Mouse (Mus musculus): ENCODE data around the gene Cdipt.
A peak's percentile ranks its signal among the peaks of the same experiment; 100 is the strongest.

Cdipt gene

GRCm38 (mm10) chr7:126975893-126975949, at the start of gene Cdipt:
TSS of gene Cdipt (plus strand) at chr7:126975914.
- no peak for DNase-seq

- no peak for DNase-seq
Observed at GRCm38 (mm10) chr7:126926299-126926698, 49.4 kb upstream of the Cdipt start.

GRCm38 (mm10) chr7:126928384-126929037, 47.2 kb upstream of the Cdipt start, which contains the start of gene Kctd13:
TSS of gene Kctd13 (plus strand) at chr7:126928879.
- DNase-seq, result peak; percentile 95

DNA sequence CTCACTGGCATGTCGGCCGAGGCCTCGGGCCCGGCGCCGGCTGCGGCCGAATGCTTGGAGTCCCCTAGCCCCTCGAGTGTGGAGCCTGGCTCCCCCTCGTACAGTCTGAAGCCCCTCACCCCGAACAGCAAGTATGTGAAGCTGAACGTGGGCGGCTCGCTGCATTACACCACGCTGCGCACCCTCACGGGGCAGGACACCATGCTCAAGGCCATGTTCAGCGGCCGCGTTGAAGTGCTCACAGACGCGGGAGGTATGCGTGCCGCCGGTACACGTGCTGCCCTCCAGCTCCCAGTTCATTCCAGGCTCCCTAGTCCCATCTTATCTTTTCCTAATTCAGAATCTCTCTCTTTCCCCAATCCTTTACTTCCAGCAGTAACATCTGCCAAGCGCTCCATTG, 46.7 kb upstream of the Cdipt start:
- DNase-seq, result no peak

DNA sequence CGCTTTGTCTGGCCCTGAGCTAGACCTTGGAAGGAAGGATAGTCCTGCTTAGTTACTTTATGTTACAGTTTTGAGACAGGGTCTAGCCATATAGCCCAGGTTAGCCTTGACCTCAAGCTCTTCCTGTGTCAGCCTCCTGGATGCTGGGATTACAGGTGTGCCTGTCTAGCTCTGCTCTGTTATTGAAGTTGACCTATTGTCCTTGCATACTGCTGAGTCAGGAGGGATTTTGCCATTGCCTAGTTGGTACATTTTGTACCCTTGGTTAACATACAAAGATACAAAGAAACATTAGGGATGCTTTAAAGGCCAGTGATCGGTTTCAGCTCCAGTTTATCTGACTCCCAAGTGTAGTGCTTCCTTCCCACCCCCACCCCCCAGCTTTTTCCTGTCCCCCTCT, 43.1 kb upstream of the Cdipt start:
- DNase-seq, result no peak

DNA sequence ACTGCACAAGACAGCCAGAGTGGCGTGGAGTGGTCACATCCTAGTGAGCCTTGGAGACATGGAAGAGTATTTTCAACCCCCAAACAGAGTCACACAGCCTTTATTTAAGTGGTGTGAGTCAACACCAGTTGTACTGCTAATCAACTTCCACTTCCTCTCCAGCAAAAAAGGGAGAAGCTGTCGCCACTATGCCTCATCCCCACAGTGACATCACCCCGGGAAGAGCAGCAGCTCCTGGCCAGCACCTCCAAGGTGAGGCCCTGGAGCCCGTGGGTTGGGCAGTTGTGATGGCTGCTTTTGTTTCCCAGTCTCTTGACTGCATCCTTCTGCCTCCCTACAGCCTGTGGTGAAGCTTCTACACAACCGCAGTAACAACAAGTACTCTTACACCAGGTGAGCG, 34.5 kb upstream of the Cdipt start:
- no peak for DNase-seq

DNA sequence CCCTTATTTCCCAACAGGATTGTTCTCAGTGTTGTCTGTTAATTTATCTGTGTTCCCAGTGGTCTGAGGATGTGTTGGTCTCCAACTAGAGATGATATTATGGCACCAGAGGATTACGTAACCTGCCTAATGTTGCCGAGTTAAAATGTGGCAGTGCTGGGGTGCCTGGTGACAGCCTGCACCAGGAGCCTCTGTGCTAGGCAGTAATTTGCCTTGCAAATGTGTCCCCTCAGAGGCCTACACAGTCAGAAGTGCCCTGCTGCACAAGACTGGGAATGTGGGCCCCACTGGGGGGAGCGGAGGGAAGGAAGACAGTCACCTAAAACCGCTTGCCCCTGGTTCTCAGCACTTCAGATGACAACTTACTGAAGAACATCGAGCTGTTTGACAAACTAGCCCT, 33.9 kb upstream of the Cdipt start:
- no peak for DNase-seq

GRCm38 (mm10) chr7:126946530-126946929, 29.2 kb upstream of the Cdipt start:
- DNase-seq, result peak; percentile 59

DNA sequence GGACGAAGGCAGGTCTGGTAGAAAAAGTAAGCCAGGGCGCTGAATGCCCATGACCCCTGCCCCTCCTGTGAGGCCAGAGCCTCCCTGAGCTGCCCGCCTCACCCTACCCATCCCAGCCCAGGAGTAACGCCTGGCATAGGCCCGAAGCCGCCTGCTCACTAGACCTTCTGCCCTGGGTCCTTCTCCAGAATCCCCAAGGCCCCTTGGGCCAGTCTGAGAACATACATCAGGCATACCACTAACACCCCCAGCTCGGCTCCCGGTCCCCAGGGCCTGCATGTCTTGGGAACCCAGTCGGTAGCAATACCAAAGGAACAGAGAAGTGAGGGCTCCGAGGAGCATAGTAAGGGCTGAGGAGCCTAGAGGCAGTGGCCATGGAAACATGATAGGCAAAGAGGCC, 27.1 kb upstream of the Cdipt start:
- no peak for DNase-seq

DNA sequence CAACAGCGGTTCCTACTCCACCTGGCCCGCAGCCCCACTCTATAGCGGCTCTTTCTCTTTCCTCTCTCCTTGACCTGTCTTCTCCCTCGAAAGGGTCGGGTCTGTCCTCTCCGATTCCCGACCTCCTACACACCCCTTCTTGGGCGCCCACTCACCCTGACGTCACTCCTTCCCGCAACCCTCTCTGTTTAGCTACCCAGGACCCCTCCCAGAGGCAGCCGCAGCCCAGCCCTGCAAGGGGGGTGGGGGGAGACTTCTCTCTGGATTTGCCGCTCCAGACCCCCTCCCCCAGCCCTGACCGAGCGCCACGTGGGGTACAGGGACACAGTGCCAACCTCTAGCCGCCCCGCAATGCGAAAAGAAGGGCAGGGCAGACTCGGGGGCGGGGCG, 26.3 kb upstream of the Cdipt start, which contains the start of gene Asphd1:
TSS of gene Asphd1 (minus strand) at position 180 of the 390 bp plus-strand sequence.
- no peak for DNase-seq

DNA sequence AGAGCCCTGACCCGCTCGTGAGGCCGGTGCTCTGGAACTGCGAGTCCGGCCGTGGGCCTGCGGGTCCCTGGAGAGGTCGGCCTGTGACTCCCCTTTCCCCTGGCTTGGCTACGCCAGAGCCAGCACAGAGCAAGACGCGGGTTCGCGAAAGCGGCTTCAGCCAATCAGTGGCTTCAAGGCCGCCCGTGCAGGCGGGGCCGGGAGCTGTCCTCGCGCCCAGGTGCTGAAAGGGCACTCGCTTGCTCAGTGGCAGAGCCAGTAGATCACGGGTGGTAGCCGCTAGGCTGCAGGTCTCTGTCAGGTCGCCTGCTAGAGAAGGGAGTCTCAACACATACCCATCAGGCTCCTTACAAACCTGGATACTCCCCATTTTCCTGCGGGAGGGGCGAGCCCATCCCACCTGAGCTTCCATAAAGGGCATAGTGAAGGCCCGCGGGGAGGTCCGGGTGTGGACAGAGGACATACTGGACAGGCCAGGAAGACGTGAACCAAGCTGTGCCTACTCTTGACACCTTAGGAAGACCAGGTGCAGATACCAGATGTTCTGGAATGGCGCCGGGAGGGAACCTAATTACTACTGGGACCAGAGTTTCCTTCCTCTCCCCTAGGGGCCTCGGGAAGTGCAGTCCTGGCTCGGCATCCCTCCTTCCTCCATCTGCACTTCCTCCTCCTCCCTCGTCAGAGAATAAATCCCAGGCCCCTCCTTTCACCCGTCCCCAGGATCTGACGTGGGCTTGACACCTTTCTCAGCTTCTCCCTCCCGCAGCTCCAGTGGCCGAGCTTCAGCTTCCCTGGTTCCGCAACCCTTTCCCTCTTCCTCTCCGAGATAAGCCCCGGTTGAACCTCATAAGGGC, 25.7 kb upstream of the Cdipt start, which contains the start of gene Sez6l2:
TSS of gene Sez6l2 (plus strand) at position 771 of the 854 bp plus-strand sequence.
- peak; percentile 92 for DNase-seq

DNA sequence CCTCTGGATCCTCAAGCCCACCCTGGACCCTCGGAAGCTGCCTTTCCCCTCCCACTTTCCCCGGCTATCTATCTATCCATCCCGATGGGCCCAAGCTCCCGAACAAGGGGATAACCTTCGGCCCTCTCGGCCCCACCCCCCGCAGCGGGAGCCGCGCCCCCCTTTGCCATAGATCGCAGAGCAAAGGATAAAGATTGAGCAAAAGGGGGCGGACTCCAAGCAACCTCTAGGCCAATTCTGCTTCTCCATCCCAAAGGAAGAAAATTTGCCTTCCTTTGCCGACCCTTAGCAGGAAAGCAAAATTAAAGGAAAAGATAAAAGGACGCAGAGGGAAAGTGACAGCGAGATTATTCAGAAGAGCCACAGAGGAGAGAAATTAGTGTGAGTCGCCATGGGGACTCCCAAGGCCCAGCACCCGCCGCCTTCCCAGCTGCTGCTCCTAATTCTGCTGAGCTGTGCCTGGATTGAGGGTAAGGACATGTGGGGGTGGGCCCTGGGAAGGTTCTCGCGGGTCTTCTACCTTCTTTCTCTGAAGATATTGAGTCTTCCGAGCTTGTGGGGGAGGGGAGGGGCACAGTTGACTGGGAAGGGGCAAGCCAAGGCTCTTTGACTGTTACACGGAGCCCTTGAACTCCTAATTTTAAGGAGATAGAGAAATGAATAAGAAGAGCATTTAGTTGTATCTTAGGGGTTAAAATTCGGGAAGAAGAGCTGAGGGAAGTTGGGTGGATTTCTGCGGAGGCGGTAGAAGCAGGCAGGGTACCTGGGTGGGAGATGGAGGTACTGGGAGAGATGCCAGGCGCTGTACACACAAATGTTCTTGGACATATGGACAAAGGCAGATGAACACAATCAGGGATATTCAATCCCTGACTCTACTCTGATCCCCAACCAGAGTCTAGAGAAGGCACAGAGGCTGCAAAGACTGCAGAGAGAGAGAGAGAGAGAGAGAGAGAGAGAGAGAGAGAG, 24.8 kb upstream of the Cdipt start:
- DNase-seq, result peak; percentile 33

DNA sequence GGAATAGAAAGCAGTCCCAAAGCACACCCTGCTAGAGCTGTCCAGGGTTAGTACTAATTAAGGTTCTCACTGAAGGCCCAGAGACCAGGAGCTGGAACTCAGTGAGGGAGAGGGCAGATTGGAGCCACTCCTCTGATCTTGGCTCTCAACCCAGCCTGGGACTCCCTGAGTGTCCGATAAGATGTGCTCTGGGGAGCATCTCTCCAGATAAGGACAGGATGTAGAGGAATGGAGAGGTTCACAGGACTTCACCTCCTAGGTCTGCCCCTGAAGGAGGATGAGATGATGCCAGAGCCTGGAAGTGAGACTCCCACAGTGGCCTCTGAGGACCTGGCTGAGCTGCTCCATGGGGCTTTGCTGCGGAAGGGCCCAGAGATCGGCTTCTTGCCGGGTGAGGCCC, 24.0 kb upstream of the Cdipt start:
- no peak for DNase-seq

DNA sequence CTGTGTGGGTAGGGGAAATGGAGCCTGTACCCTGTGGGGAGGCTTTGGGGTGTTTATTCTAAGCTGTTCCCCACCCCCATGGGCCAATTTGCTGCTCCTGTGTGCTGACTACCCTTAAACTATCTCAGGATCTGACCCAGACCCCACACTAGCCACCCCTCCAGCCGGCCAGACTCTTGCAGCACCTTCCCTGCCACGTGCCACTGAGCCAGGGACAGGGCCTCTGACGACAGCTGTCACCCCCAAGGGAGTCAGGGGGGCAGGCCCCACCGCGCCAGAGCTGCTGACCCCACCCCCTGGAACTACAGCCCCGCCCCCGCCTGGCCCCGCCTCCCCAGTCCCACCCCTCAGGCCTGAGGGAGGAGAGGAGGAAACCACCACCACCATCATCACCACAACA, 23.1 kb upstream of the Cdipt start:
- peak; percentile 34 for DNase-seq

DNA sequence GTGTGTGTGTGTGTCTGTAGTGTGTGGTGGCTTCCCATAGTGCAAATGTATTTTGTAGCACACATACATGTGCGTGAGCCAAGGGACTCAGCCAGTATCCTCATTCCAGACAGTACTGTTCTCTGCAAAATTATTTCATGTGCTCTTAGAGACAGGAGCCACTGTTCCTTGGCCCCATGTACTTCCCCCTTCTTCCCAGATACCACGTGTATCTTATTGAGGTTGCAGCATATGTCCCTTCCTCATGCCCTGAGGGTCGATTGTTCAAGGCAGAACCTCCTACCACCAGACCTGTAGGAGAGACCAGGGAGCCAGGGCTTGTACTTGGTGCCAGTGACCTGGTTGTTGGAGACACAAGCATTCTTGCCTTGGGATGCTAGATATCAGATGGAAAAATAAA, 20.6 kb upstream of the Cdipt start:
- DNase-seq, result no peak

DNA sequence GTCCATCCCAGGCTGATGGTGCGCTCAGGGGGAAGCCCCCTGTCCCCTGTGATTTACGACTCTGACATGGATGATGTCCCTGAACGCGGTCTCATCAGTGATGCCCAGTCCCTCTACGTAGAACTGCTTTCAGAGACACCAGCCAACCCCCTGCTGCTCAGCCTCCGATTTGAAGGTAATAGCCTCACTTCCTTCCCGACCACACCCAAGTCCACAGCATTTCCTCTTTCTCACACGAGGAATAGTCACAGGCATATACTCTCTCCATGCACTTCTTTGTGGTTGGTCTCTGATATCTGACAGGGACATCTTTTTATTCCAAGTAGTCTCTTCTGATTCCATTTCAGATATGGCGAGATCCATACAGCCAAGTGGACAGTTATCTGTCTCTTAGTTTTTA, 15.9 kb upstream of the Cdipt start:
- DNase-seq, result no peak

DNA sequence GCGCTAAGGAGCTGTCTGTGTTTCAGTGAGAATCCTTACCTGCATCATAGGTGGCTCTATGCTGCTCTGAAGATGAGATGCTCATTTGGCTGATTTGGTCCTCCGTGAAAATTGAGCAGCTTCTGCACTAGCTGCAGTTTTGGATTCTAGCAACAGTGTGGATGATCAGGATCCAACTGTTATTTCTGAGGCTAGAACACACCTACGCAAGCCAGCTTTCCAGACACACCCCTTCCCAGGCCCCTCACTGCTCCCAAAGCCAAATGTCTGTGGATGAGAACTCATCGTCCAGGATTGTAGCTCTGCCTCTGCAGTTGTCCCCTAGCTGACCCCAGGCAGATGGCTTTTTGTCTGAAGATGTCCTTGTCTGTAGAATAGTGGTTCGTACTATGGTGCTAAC, 14.6 kb upstream of the Cdipt start:
- DNase-seq, result no peak

DNA sequence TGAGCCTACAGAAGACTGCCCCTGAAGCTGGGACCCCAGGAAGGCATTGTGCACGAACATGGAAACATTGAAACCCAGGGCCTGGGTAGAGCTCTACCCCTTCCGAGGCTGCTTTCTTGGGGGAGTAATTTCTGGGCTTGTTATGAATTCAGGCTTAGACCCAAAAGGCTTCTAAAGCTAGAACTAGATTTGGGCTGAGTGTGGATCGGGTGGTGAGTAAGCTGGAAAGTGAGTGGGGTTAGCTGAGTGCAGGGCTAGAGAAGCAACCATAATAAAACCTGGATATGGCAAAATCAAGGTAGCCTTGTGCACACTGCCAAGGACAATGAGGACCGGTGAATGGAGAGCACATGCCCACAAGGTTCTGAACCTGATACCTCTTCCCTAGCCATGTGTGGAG, 13.7 kb upstream of the Cdipt start:
- DNase-seq, result no peak

- DNase-seq, result peak; percentile 40
Observed at GRCm38 (mm10) chr7:126963548-126964286, 12.0 kb upstream of the Cdipt start.

DNA sequence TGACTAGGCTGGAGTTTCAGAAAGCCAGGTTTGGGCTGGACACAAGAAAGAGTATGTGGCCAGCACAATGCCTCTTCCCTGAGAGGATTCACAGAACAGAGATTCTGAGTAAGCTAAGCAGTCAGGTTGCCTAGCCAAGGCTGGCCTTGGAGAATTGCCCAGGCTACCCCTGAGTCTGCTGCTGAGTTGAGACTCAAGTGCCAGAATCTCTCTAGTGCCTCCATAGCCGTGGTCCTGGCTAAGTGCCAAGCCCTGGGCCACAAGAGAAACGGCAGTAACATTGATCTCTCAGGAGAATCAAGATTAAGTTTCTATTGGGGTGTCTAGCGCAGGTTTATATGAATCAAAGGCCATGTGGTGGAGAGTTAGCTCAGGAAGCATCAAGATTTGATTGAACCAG, 10.1 kb upstream of the Cdipt start:
- DNase-seq, result no peak

DNA sequence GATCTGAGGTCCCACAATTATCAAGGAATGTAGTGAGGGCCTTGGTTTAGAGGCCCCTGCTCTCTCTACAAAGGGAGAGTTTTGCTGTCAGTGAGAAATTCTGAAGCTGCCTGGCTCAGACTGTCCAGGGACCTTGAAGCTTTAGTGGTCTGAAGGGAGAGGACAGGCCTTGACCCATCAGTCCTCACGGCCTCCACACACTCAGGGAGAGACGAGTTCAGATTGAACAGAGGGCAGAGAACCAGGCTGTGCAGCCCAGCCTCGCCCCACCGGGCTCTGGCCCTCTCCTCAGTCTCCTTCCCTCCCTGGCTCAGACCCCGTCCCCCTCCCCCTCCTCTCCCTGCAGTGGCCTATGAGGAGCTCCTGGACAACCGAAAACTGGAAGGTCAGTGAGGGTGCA, 8.4 kb upstream of the Cdipt start:
- DNase-seq, result no peak

GRCm38 (mm10) chr7:126975493-126975892, 221 bp upstream of the Cdipt start:
- no peak for DNase-seq
